Comparison of ENCODE assay signal across 26 mouse cellular contexts in genomic region chr2:11690201-11690890, GRCm38 (mm10). TPM values are rescaled to one million over a fixed set of nuclear protein-coding genes. Genes with fewer than 3 reads are reported as not detected.
"Had no signal": no experiment of that assay in that cellular context is flagged by ENCODE, and none has a peak within 500 bp of the region (broad histone marks: within the 10 kb centered on the region; RNA-seq: fewer than 3 reads in every experiment).

No protein-coding gene starts in this region.

- H3K4me1 ChIP-seq: kidney, embryonic 15.5 days; liver, embryonic 12.5 days; lung, embryonic 15.5 days; midbrain, embryonic 12.5 days; midbrain, embryonic 15.5 days; neural tube, embryonic 12.5 days; neural tube, embryonic 15.5 days; stomach, embryonic 15.5 days had no signal

- H3K27ac ChIP-seq: kidney, embryonic 15.5 days; left cerebral cortex, adult 2 months; liver, embryonic 12.5 days; liver, embryonic 15.5 days; lung, embryonic 15.5 days; midbrain, embryonic 12.5 days; midbrain, embryonic 15.5 days; neural tube, embryonic 12.5 days; neural tube, embryonic 15.5 days; stomach, embryonic 15.5 days had no signal

- H3K4me2 ChIP-seq: kidney, embryonic 15.5 days; liver, embryonic 12.5 days; liver, embryonic 15.5 days; lung, embryonic 15.5 days; midbrain, embryonic 12.5 days; midbrain, embryonic 15.5 days; neural tube, embryonic 12.5 days; neural tube, embryonic 15.5 days; stomach, embryonic 15.5 days had no signal

- H3K4me3 ChIP-seq: kidney, embryonic 15.5 days; left cerebral cortex, adult 2 months; liver, embryonic 12.5 days; liver, embryonic 15.5 days; lung, embryonic 15.5 days; midbrain, embryonic 12.5 days; midbrain, embryonic 15.5 days; neural tube, embryonic 12.5 days; neural tube, embryonic 15.5 days; stomach, embryonic 15.5 days had no signal

- H3K9ac ChIP-seq: kidney, embryonic 15.5 days; liver, embryonic 12.5 days; liver, embryonic 15.5 days; lung, embryonic 15.5 days; midbrain, embryonic 12.5 days; midbrain, embryonic 15.5 days; neural tube, embryonic 12.5 days; neural tube, embryonic 15.5 days; stomach, embryonic 15.5 days had no signal

- DNase-seq: kidney, adult 8-10 months; kidney, postnatal 10 days; kidney, postnatal 36 days; layer of hippocampus, postnatal 36 days; lung, adult 18-20 months; lung, postnatal 10 days; lung, postnatal 36 days; right cerebral cortex, adult 18-20 months; right cerebral cortex, postnatal 14 days; right cerebral cortex, postnatal 4 days; thymus, adult 2 months; thymus, postnatal 14 days; thymus, postnatal 4 days had no signal

- H3K27me3 ChIP-seq: kidney, embryonic 15.5 days; liver, embryonic 12.5 days; liver, embryonic 15.5 days; lung, embryonic 15.5 days; midbrain, embryonic 12.5 days; midbrain, embryonic 15.5 days; neural tube, embryonic 12.5 days; neural tube, embryonic 15.5 days; stomach, embryonic 15.5 days had no signal

- H3K36me3 ChIP-seq: kidney, embryonic 15.5 days; liver, embryonic 12.5 days; liver, embryonic 15.5 days; lung, embryonic 15.5 days; midbrain, embryonic 12.5 days; midbrain, embryonic 15.5 days; neural tube, embryonic 12.5 days; neural tube, embryonic 15.5 days; stomach, embryonic 15.5 days had no signal

- H3K9me3 ChIP-seq: kidney, embryonic 15.5 days; liver, embryonic 12.5 days; liver, embryonic 15.5 days; lung, embryonic 15.5 days; midbrain, embryonic 12.5 days; midbrain, embryonic 15.5 days; neural tube, embryonic 12.5 days; neural tube, embryonic 15.5 days; stomach, embryonic 15.5 days had no signal

RNA-seq across cellular contexts. Expression of gene Il2ra, which starts 47.7 kb away (rescaled TPM):
- total RNA-seq: layer of hippocampus, postnatal 10 days had no signal
- polyA plus RNA-seq: kidney, embryonic 15.5 days; limb, embryonic 11.5 days; limb, embryonic 14.5 days; liver, embryonic 12.5 days; liver, embryonic 15.5 days; neural tube, embryonic 12.5 days; neural tube, embryonic 15.5 days had no signal
